Mouse (Mus musculus): ENCODE results near the gene Kremen2.

DNA sequence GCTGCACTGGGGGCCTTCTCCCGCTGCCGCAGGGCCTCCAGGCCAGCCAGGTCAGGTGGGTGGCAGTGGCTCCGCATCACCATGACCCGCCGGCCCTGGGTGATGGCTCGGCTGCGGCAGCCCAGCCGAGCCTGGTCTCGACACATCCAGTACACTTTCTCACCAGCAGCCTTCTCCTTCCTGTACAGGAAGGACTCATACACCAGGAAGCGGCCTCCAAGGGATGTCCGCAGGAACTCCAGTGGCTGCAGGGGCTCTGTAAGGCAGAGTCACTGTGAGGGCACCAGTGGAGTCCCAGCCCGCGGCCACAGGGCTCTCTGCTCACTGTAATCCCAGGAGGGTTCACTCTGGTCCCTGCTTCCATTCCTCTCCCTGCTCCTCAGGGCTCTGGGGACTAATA lies 10.1 kb upstream of the Kremen2 start:
- TF ChIP-seq CTCF (IDR thresholded peaks at IDR 0.05; ENCODE audit: borderline replicate concordance, insufficient read depth, low read length) (no peak), POLR2A (IDR thresholded peaks at IDR 0.05; ENCODE audit: low read depth, low read length) (no peak)

All from embryonic fibroblast, embryonic 13.5 days (primary cell).